ENCODE assay signal across 22 mouse cellular contexts in the genomic region with DNA sequence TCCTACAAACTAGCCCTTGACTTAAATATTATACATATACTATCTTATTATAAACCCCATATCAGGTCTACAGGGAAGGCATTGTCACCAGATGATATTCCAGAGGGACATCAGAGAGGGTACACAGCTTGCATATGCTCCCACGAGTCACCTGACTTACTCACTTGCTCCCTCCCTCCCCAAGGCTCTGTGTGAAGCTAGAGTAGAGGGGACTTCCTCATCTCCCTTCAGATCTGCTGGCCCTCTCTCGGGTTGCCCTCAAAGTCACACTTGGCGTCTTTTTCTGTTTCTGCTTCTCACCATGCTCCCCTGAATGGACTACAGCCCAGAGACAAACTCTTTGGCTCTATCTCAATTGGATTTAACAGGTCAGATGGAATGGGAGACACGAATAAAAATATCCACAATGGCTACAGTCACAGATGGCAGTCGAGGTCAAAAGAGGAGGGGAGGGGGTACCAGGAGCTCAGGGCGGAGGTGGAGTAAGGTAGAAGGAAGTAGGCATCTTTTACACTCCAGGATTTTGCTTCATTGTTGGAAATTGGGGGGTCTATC. TPM values are rescaled to one million over a fixed set of nuclear protein-coding genes. Genes with fewer than 3 reads are reported as not detected.
DNase-seq lines count a peak whose midpoint lies in the region; ATAC-seq lines count a peak whose summit lies in the region.
"Had no signal": no experiment of that assay in that cellular context is flagged by ENCODE, and none has a peak within 500 bp of the region (broad histone marks: within the 10 kb centered on the region; RNA-seq: fewer than 3 reads in every experiment).

No protein-coding gene starts in this region.

- peak; percentile 30 for DNase-seq in cerebellum, adult 9-11 months
- DNase-seq in cerebellum, postnatal 36 days = no peak
- DNase-seq in limb, embryonic 11.5 days (ENCODE audit: low spot score) = peak; percentile 7
- no peak for DNase-seq in limb, embryonic 10.5 days (ENCODE audit: low spot score)
- peak; percentile 53 for DNase-seq in brain, adult 2 months (ENCODE audit: low read depth, low spot score)
- DNase-seq: adrenal gland, adult 8-10 months; adrenal gland, postnatal 36 days; gastrocnemius, postnatal 36 days; heart, adult 2 months; kidney, adult 2 months had no signal

- H3K4me1 ChIP-seq in limb, embryonic 11.5 days (ENCODE audit: control insufficient read depth, insufficient read depth, low read length) = no peaks in the 10 kb centered on the region
- H3K4me1 ChIP-seq in limb, embryonic 10.5 days = no peaks in the 10 kb centered on the region
- H3K4me1 ChIP-seq in intestine, embryonic 16.5 days (ENCODE audit: control insufficient read depth, insufficient read depth, low read length) = no peaks in the 10 kb centered on the region
- H3K4me1 ChIP-seq in forebrain, embryonic 12.5 days = no peaks in the 10 kb centered on the region
- H3K4me1 ChIP-seq: embryonic facial prominence, embryonic 10.5 days; heart, embryonic 12.5 days; hindbrain, embryonic 10.5 days; intestine, embryonic 15.5 days had no signal

- H3K9ac ChIP-seq in limb, embryonic 11.5 days (ENCODE audit: low read length) = no peak overlapping the region
- no peak overlapping the region for H3K9ac ChIP-seq in intestine, embryonic 16.5 days (ENCODE audit: low read depth, low read length)
- no peak overlapping the region for H3K9ac ChIP-seq in forebrain, embryonic 12.5 days
- H3K9ac ChIP-seq: heart, embryonic 12.5 days; hindbrain, embryonic 14.5 days; intestine, embryonic 15.5 days had no signal

- H3K27ac ChIP-seq in limb, embryonic 11.5 days (replicated peaks; ENCODE audit: low read depth, low read length) = no peak overlapping the region
- no peak overlapping the region for H3K27ac ChIP-seq in limb, embryonic 10.5 days
- no peak overlapping the region for H3K27ac ChIP-seq in intestine, embryonic 16.5 days (ENCODE audit: low read length)
- H3K27ac ChIP-seq in forebrain, embryonic 12.5 days = no peak overlapping the region
- H3K27ac ChIP-seq: embryonic facial prominence, embryonic 10.5 days; heart, adult 2 months; hindbrain, embryonic 10.5 days; hindbrain, embryonic 14.5 days; intestine, embryonic 15.5 days had no signal

- no peak for ATAC-seq in limb, embryonic 11.5 days (ENCODE audit: insufficient number of reproducible peaks, low FRiP score, low TSS enrichment, low read depth)
- ATAC-seq in intestine, embryonic 16.5 days = no peak
- no peak for ATAC-seq in forebrain, embryonic 12.5 days (ENCODE audit: low FRiP score)
- ATAC-seq: forebrain, embryonic 14.5 days; intestine, embryonic 15.5 days had no signal

- 64% methylated on average over 6 of the region's 6 CpGs for WGBS in limb, embryonic 11.5 days
- 83% methylated on average over 6 of the region's 6 CpGs for WGBS in limb, embryonic 10.5 days
- WGBS in intestine, embryonic 16.5 days = 76% methylated on average over 6 of the region's 6 CpGs
- 76% methylated on average over 6 of the region's 6 CpGs for WGBS in forebrain, embryonic 12.5 days

- no peaks in the 10 kb centered on the region for H3K36me3 ChIP-seq in limb, embryonic 11.5 days (ENCODE audit: control insufficient read depth, insufficient read depth, low read length)
- H3K36me3 ChIP-seq in limb, embryonic 10.5 days = no peaks in the 10 kb centered on the region
- H3K36me3 ChIP-seq in intestine, embryonic 16.5 days (ENCODE audit: control insufficient read depth, insufficient read depth, low read length) = no peaks in the 10 kb centered on the region
- no peaks in the 10 kb centered on the region for H3K36me3 ChIP-seq in forebrain, embryonic 12.5 days (replicated peaks)
- H3K36me3 ChIP-seq: embryonic facial prominence, embryonic 10.5 days; G1E; heart, embryonic 12.5 days; hindbrain, embryonic 10.5 days; intestine, embryonic 15.5 days had no signal

- no peaks in the 10 kb centered on the region for H3K9me3 ChIP-seq in limb, embryonic 11.5 days (ENCODE audit: control insufficient read depth, low read length)
- H3K9me3 ChIP-seq in limb, embryonic 10.5 days (replicated peaks) = no peaks in the 10 kb centered on the region
- no peaks in the 10 kb centered on the region for H3K9me3 ChIP-seq in intestine, embryonic 16.5 days (ENCODE audit: control insufficient read depth, low read length)
- H3K9me3 ChIP-seq in forebrain, embryonic 12.5 days = no peaks in the 10 kb centered on the region
- H3K9me3 ChIP-seq: embryonic facial prominence, embryonic 10.5 days; hindbrain, embryonic 10.5 days; intestine, embryonic 15.5 days had no signal

- H3K4me3 ChIP-seq in limb, embryonic 11.5 days (ENCODE audit: low read depth, low read length) = no peak overlapping the region
- H3K4me3 ChIP-seq in limb, embryonic 10.5 days = no peak overlapping the region
- H3K4me3 ChIP-seq in intestine, embryonic 16.5 days (ENCODE audit: low read length) = no peak overlapping the region
- H3K4me3 ChIP-seq in forebrain, embryonic 12.5 days (replicated peaks) = no peak overlapping the region
- H3K4me3 ChIP-seq: embryonic facial prominence, embryonic 10.5 days; heart, adult 2 months; heart, embryonic 12.5 days; hindbrain, embryonic 10.5 days; intestine, embryonic 15.5 days had no signal

- H3K4me2 ChIP-seq in limb, embryonic 11.5 days (ENCODE audit: low read depth, severe bottlenecking) = no peak overlapping the region
- no peak overlapping the region for H3K4me2 ChIP-seq in intestine, embryonic 16.5 days (ENCODE audit: low read depth, low read length)
- H3K4me2 ChIP-seq in forebrain, embryonic 12.5 days = no peak overlapping the region
- H3K4me2 ChIP-seq: heart, embryonic 12.5 days; hindbrain, embryonic 14.5 days; intestine, embryonic 15.5 days had no signal

- no peaks in the 10 kb centered on the region for H3K27me3 ChIP-seq in limb, embryonic 11.5 days (ENCODE audit: control insufficient read depth, insufficient read depth, low read length)
- H3K27me3 ChIP-seq in limb, embryonic 10.5 days (ENCODE audit: low read depth, poor library complexity, severe bottlenecking) = no peaks in the 10 kb centered on the region
- no peaks in the 10 kb centered on the region for H3K27me3 ChIP-seq in intestine, embryonic 16.5 days (replicated peaks; ENCODE audit: control insufficient read depth, insufficient read depth, low read length)
- H3K27me3 ChIP-seq in forebrain, embryonic 12.5 days = no peaks in the 10 kb centered on the region
- H3K27me3 ChIP-seq: heart, embryonic 12.5 days; intestine, embryonic 15.5 days had no signal

RNA-seq across cellular contexts. Expression of a gene that starts 19.9 kb away (rescaled TPM):
- not detected in 2 replicates for polyA plus RNA-seq in limb, embryonic 11.5 days (2014; fragmentation: Nextera tagmentation; extraction: Ambion mirVana)
- polyA plus RNA-seq in limb, embryonic 10.5 days (2016; fragmentation: Nextera tagmentation; extraction: Ambion mirVana) = not detected in 2 replicates
- not detected in 2 replicates for polyA plus RNA-seq in intestine, embryonic 16.5 days (2015; fragmentation: Nextera tagmentation; extraction: Ambion mirVana)
- polyA plus RNA-seq in forebrain, embryonic 12.5 days (2016; fragmentation: Nextera tagmentation; extraction: Ambion mirVana) = not detected in 2 replicates
- polyA plus RNA-seq: brain, embryonic 14.5 days; embryonic facial prominence, embryonic 10.5 days; embryonic facial prominence, embryonic 14.5 days; forebrain, embryonic 14.5 days; G1E; heart, adult 2 months; heart, embryonic 12.5 days; heart, embryonic 16.5 days; hindbrain, embryonic 10.5 days; hindbrain, embryonic 14.5 days; intestine, embryonic 15.5 days; kidney, adult 2 months had no signal

RNA-seq across cellular contexts. Expression of a gene that starts 20.3 kb away (rescaled TPM):
- polyA plus RNA-seq in limb, embryonic 11.5 days (2014; fragmentation: Nextera tagmentation; extraction: Ambion mirVana) = 1.5 and 2.0 TPM in 2 replicates
- 1.1 and 1.4 TPM in 2 replicates for polyA plus RNA-seq in limb, embryonic 10.5 days (2016; fragmentation: Nextera tagmentation; extraction: Ambion mirVana)
- polyA plus RNA-seq in intestine, embryonic 16.5 days (2015; fragmentation: Nextera tagmentation; extraction: Ambion mirVana) = 1.6 and 2.1 TPM in 2 replicates
- polyA plus RNA-seq in forebrain, embryonic 12.5 days (2016; fragmentation: Nextera tagmentation; extraction: Ambion mirVana) = 2.0 and 2.4 TPM in 2 replicates
- polyA plus RNA-seq: G1E had no signal

RNA-seq across cellular contexts. Expression of a gene that starts 46.4 kb away (rescaled TPM):
- polyA plus RNA-seq in limb, embryonic 11.5 days (2014; fragmentation: Nextera tagmentation; extraction: Ambion mirVana) = not detected in 2 replicates
- polyA plus RNA-seq in limb, embryonic 10.5 days (2016; fragmentation: Nextera tagmentation; extraction: Ambion mirVana) = not detected in 2 replicates
- polyA plus RNA-seq in intestine, embryonic 16.5 days (2015; fragmentation: Nextera tagmentation; extraction: Ambion mirVana) = 10.3 and 15.4 TPM in 2 replicates
- polyA plus RNA-seq in forebrain, embryonic 12.5 days (2016; fragmentation: Nextera tagmentation; extraction: Ambion mirVana) = not detected in 2 replicates
- polyA plus RNA-seq: embryonic facial prominence, embryonic 10.5 days; forebrain, embryonic 14.5 days; G1E; heart, adult 2 months; heart, embryonic 16.5 days; hindbrain, embryonic 10.5 days; hindbrain, embryonic 14.5 days had no signal

Comparison
In these comparisons a context has a peak if more than half of its experiments do, and no peak if none do; other contexts are left out.
1. DNase-seq: peak in cerebellum, adult 9-11 months (single experiment), limb, embryonic 11.5 days (single experiment) and brain, adult 2 months (single experiment); none in cerebellum, postnatal 36 days (0 of 2) and limb, embryonic 10.5 days (single experiment).
2. RNA of a gene that starts 46.4 kb away (polyA plus RNA-seq): 10.3 to 15.4 TPM in intestine, embryonic 16.5 days; not detected in limb, embryonic 11.5 days, not detected in limb, embryonic 10.5 days and not detected in forebrain, embryonic 12.5 days; every median in the first group is over 10 times any median in the second.